Mouse (Mus musculus): ENCODE results near the gene Bpifc.

DNA sequence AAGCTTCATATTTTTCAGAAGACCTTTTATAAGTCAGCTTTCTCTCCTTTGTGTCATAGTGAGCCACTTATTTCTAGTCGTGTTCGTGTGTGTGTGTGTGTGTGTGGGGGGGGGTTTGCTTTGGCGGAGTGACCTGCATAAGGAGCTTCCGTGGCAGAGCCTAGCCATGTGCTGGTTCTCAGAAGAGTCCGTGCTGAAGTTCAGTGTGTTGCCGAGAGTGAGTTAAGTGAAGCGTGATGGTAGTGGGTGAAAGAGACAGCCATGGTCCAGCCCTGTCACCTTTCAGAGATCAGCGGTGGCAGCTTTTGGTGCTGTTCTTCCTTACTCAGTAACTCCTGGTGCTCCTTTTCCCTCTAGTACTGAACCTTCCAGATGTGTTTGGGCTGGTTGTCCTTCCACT lies 32.4 kb upstream of the Bpifc start:
- TF ChIP-seq POLR2A (IDR thresholded peaks at IDR 0.05; ENCODE audit: extremely low read depth, insufficient read depth, low read length): no peak
- no peak for TF ChIP-seq CTCF (IDR thresholded peaks at IDR 0.05; ENCODE audit: extremely low read depth, insufficient read depth, low read length)
